17 mouse cellular contexts compared by ENCODE assay signal in the genomic region with DNA sequence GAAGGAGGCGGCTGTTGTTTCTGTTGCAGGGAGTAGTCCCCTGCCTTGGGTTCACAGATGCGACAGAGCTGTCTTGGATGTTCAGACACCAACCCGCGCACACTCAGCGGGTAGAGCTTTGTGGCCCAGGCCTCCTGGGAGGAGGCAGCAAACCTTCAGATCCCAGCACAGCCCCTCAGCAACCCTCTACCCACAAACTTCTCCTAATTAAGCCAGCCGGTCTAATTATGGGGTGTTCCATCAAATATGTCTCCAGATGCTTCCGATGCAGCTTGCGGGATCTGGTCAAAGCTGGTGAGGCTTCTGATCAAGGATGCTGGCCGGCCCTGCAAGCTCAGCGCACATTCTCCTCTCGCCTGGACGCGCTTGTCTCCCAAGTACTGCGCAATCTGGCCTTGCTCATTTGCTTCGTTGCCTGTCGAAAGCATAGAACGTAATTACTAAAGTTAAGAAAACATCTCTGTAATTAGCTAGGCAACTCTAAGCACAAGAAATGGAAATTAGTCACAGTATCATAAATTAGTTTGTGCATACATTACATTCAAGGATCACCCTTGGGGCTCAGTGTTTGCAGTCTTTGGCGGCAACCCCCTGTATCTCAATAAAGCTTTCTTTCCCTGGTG.
DNase-seq lines count a peak whose midpoint lies in the region; ATAC-seq lines count a peak whose summit lies in the region.
"Had no signal": no experiment of that assay in that cellular context is flagged by ENCODE, and none has a peak within 500 bp of the region (broad histone marks: within the 10 kb centered on the region; RNA-seq: fewer than 3 reads in every experiment).

No protein-coding gene starts in this region.

- no peak overlapping the region for H3K4me3 ChIP-seq in forebrain, embryonic 11.5 days (ENCODE audit: low read depth, low read length)
- H3K4me3 ChIP-seq in forebrain, embryonic 10.5 days = no peak overlapping the region
- no peak overlapping the region for H3K4me3 ChIP-seq in forebrain, embryonic 12.5 days (replicated peaks)
- no peak overlapping the region for H3K4me3 ChIP-seq in hindbrain, embryonic 16.5 days (ENCODE audit: low read length)
- H3K4me3 ChIP-seq in neural tube, embryonic 14.5 days (ENCODE audit: low read depth, low read length) = no peak overlapping the region
- H3K4me3 ChIP-seq: heart, embryonic 12.5 days; myocyte had no signal

- 56% methylated on average over 18 of the region's 18 CpGs for WGBS in forebrain, embryonic 11.5 days
- 71% methylated on average over 18 of the region's 18 CpGs for WGBS in forebrain, embryonic 10.5 days
- WGBS in forebrain, embryonic 12.5 days = 40% methylated on average over 18 of the region's 18 CpGs
- WGBS in hindbrain, embryonic 16.5 days = 33% methylated on average over 18 of the region's 18 CpGs
- 26% methylated on average over 18 of the region's 18 CpGs for WGBS in neural tube, embryonic 14.5 days

- peaks cover 2% of the 10 kb centered on the region; the same call in 1 of the 2 replicates for H3K27me3 ChIP-seq in forebrain, embryonic 11.5 days (ENCODE audit: control insufficient read depth, insufficient read depth, low read length)
- H3K27me3 ChIP-seq in forebrain, embryonic 10.5 days (ENCODE audit: poor library complexity, severe bottlenecking) = peaks cover 20% of the 10 kb centered on the region
- H3K27me3 ChIP-seq in forebrain, embryonic 12.5 days = peaks cover 27% of the 10 kb centered on the region
- no peaks in the 10 kb centered on the region for H3K27me3 ChIP-seq in hindbrain, embryonic 16.5 days (replicated peaks; ENCODE audit: control insufficient read depth, insufficient read depth, low read length)
- no peaks in the 10 kb centered on the region for H3K27me3 ChIP-seq in neural tube, embryonic 14.5 days (ENCODE audit: control insufficient read depth, insufficient read depth, low read length)
- H3K27me3 ChIP-seq: heart, embryonic 12.5 days had no signal

- H3K9me3 ChIP-seq in forebrain, embryonic 11.5 days (ENCODE audit: control insufficient read depth, low read length) = no peaks in the 10 kb centered on the region
- no peaks in the 10 kb centered on the region for H3K9me3 ChIP-seq in forebrain, embryonic 10.5 days
- no peaks in the 10 kb centered on the region for H3K9me3 ChIP-seq in forebrain, embryonic 12.5 days
- no peaks in the 10 kb centered on the region for H3K9me3 ChIP-seq in hindbrain, embryonic 16.5 days (ENCODE audit: control insufficient read depth, low read length)
- no peaks in the 10 kb centered on the region for H3K9me3 ChIP-seq in neural tube, embryonic 14.5 days (ENCODE audit: control insufficient read depth, low read length)
- H3K9me3 ChIP-seq: heart, embryonic 12.5 days had no signal

- H3K27ac ChIP-seq in forebrain, embryonic 11.5 days (ENCODE audit: low read depth, low read length) = no peak overlapping the region
- no peak overlapping the region for H3K27ac ChIP-seq in forebrain, embryonic 10.5 days
- peak overlapping the region; percentile 37 for H3K27ac ChIP-seq in forebrain, embryonic 12.5 days
- H3K27ac ChIP-seq in hindbrain, embryonic 16.5 days (ENCODE audit: low read depth, low read length) = peak overlapping the region; percentile 46; the same call in 1 of the 2 replicates
- 0 out of 2 replicates have a peak overlapping the region, but pooled peaks have one; percentile 2 for H3K27ac ChIP-seq in neural tube, embryonic 14.5 days (ENCODE audit: low read depth, low read length)
- H3K27ac ChIP-seq: kidney, postnatal 0 days; stomach, postnatal 0 days had no signal

- H3K4me2 ChIP-seq in forebrain, embryonic 11.5 days (ENCODE audit: low read depth, low read length, severe bottlenecking) = no peak overlapping the region
- H3K4me2 ChIP-seq in forebrain, embryonic 12.5 days = peak overlapping the region; percentile 2; the same call in 1 of the 2 replicates
- H3K4me2 ChIP-seq in hindbrain, embryonic 16.5 days (ENCODE audit: low read length) = peak overlapping the region; percentile 37
- 0 out of 2 replicates have a peak overlapping the region, but pooled peaks have one; percentile 11 for H3K4me2 ChIP-seq in neural tube, embryonic 14.5 days (ENCODE audit: low read depth, low read length)
- H3K4me2 ChIP-seq: heart, embryonic 12.5 days; lung, embryonic 14.5 days had no signal

- no peak overlapping the region for H3K9ac ChIP-seq in forebrain, embryonic 11.5 days (ENCODE audit: low read length)
- no peak overlapping the region for H3K9ac ChIP-seq in forebrain, embryonic 12.5 days
- H3K9ac ChIP-seq in hindbrain, embryonic 16.5 days (ENCODE audit: low read depth, low read length) = no peak overlapping the region; the same call in 1 of the 2 replicates
- H3K9ac ChIP-seq in neural tube, embryonic 14.5 days (replicated peaks; ENCODE audit: low read depth, low read length) = no peak overlapping the region
- H3K9ac ChIP-seq: heart, embryonic 12.5 days; lung, embryonic 14.5 days had no signal

- ATAC-seq in forebrain, embryonic 11.5 days (replicated peaks; ENCODE audit: low FRiP score) = peak; percentile 65
- peak; percentile 73 for ATAC-seq in forebrain, embryonic 12.5 days (ENCODE audit: low FRiP score)
- peak; percentile 71 for ATAC-seq in hindbrain, embryonic 16.5 days
- peak; percentile 71; the same call in 1 of the 2 replicates for ATAC-seq in neural tube, embryonic 14.5 days (ENCODE audit: low read depth)
- ATAC-seq in CD4-positive, CD25-positive, alpha-beta regulatory T cell, adult 4 months = no peak

- H3K36me3 ChIP-seq in forebrain, embryonic 11.5 days (ENCODE audit: control insufficient read depth, insufficient read depth, low read length) = no peaks in the 10 kb centered on the region
- no peaks in the 10 kb centered on the region for H3K36me3 ChIP-seq in forebrain, embryonic 10.5 days (replicated peaks)
- no peaks in the 10 kb centered on the region for H3K36me3 ChIP-seq in forebrain, embryonic 12.5 days (replicated peaks)
- H3K36me3 ChIP-seq in hindbrain, embryonic 16.5 days (ENCODE audit: control insufficient read depth, insufficient read depth, low read length) = no peaks in the 10 kb centered on the region
- H3K36me3 ChIP-seq in neural tube, embryonic 14.5 days (ENCODE audit: control insufficient read depth, insufficient read depth, low read length) = no peaks in the 10 kb centered on the region
- H3K36me3 ChIP-seq: heart, embryonic 12.5 days had no signal

- no peaks in the 10 kb centered on the region; the same call in 1 of the 2 replicates for H3K4me1 ChIP-seq in forebrain, embryonic 11.5 days (replicated peaks; ENCODE audit: control insufficient read depth, insufficient read depth, low read length)
- peaks cover 22% of the 10 kb centered on the region for H3K4me1 ChIP-seq in forebrain, embryonic 10.5 days
- peaks cover 43% of the 10 kb centered on the region for H3K4me1 ChIP-seq in forebrain, embryonic 12.5 days
- H3K4me1 ChIP-seq in hindbrain, embryonic 16.5 days (ENCODE audit: control insufficient read depth, insufficient read depth, low read depth, low read length) = peaks cover 5% of the 10 kb centered on the region; the same call in 1 of the 2 replicates
- H3K4me1 ChIP-seq in neural tube, embryonic 14.5 days (ENCODE audit: control insufficient read depth, insufficient read depth, low read length) = peaks cover 20% of the 10 kb centered on the region
- H3K4me1 ChIP-seq: heart, embryonic 12.5 days had no signal

- DNase-seq in forebrain, embryonic 11.5 days (ENCODE audit: low spot score) = no peak
- DNase-seq in forebrain, embryonic 10.5 days (ENCODE audit: extremely low spot score, low spot score) = no peak
- DNase-seq in kidney, adult 18-20 months = no peak
- DNase-seq in cerebellum, adult 8-10 months = no peak
- DNase-seq: adrenal gland, postnatal 14 days; gastrocnemius, postnatal 10 days; liver; lung, embryonic 14.5 days; right cerebral cortex, adult 18-20 months had no signal

Comparison
In these comparisons a context has a peak if more than half of its experiments do, and no peak if none do; other contexts are left out.
1. H3K27ac ChIP-seq: peak in forebrain, embryonic 12.5 days (single experiment), hindbrain, embryonic 16.5 days (single experiment) and neural tube, embryonic 14.5 days (single experiment); none in forebrain, embryonic 11.5 days (single experiment) and forebrain, embryonic 10.5 days (single experiment).